Mouse (Mus musculus) yolk sac, embryonic 10.5 days (tissue): Measurements from ENCODE around the gene Ttbk1.
"Not testable (repeated sequence)": the region's sequence is repeated elsewhere in the genome, so short reads cannot be mapped to it uniquely, and the experiment has no call there.

ENCODE experiments used
- DNase-seq: peaks from one replicate; pipeline ENCODE4 v3.0.0-alpha.2; 2017; ENCODE audit warnings: low spot score

The Ttbk1 gene

DNA sequence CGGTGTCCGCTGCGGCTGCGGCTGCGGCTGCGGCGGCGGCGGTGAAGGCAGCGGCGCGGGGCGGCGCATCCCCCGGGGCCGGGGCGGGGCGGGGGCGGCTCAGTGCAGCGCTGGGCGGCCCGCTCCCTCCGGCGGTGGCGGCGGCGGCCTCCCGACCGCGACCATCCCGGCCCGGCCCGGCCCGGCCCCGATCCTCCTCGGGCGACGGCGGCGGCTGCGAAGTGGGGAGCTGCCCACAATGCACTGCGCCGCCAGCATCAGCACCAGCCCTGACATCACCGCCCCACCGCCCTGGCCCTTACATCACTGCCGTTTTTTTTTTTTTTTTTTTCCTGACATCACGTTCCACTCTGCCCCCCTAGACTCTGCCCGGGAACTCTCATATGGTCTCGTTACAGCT is at the start of gene Ttbk1:
Gene Ttbk1 (minus strand): TSS at position 245 of the 400 bp plus-strand sequence.
- DNase-seq: no peak

DNA sequence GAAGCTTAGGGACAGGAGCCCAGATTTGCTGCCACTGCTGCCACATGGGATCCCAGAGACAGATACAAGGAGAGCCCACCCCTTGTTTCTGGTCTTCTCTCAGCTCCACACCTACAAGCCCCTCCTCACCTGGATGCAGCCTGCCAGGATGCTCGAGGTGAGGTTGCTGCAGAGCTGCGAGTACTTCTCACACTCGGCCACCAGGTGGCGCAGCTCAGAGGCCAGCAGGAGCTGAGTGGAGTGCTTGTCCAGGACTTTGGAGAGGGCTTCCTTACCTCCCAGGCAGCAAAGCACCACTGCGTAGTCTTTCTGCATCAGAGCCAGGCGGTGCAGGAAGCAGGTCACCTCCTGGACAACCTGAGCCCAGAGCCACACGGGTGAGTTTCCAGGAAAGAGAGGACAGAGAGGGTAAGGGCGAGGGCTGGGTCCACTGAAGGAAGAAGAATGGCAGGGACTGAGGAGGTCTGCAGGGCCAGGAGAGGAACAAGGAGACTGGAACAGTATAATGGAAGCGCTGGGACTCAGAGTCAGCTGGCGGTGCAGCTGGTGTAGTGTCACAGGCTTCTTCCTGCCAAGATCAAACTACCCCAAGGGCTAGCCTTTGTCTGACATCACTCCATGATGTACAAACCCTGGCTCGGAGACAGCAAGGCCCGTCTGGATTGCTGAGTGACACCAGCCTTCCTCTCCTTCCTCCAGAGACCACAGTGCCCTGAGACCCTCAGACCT is 38.3 kb upstream of the Ttbk1 start:
- DNase-seq: peak; percentile 40

- no peak for DNase-seq
Observed at GRCm38 (mm10) chr17:46525065-46525464, 37.6 kb upstream of the Ttbk1 start.

GRCm38 (mm10) chr17:46521963-46522668 is 34.6 kb upstream of the Ttbk1 start:
- DNase-seq: no peak

DNA sequence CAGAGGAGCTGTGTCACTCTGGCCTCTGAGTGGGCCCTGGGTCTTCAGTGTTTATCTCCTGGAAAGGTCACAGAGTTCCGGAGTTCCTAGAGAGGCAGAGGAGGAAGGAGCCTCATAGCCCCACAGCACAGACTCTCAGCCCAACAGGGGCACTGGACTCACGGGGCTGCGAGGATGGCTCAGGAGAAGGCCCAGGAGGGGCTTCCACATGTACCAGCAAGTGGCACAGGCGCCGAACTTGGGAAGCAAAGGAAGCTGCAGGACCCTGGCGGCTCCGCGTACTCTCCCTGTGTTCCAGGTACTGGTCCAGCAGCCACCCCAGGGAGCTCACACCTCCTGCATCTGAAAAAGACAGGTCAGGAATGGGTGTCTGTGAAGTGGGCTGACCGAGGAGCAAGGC is 33.7 kb upstream of the Ttbk1 start:
- DNase-seq: no peak

DNA sequence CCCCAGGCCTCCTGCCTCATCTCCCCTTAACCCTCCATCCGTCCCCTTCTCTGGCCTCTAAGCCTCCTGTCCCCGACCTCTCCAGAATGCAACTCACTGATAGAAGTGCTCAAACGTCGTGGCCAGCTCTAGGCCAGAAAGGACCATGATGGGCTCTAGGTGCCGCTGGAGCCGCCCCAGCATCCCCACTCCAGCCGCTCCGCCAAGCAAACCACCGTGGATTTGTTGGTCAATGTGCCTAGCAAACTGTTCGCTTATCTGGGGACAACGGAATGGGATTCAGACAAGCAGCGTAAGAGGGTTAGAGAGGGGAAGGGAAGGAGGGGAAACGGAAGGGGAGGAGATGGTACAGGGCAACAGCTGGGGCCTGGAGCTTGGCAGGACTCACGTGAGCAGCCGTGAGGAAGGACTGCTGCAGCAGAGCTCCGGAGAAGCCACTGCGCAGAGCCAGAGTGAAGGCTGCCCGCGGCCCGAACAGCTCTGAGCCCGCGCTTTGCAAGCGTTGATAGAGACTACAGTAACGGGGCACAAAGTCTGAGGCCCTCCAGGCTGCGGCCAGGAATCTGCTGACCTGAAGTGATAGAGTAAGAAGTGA is 33.0 kb upstream of the Ttbk1 start:
- peak; percentile 13 for DNase-seq

- no peak for DNase-seq
Observed at GRCm38 (mm10) chr17:46519971-46520370, 32.5 kb upstream of the Ttbk1 start.

DNA sequence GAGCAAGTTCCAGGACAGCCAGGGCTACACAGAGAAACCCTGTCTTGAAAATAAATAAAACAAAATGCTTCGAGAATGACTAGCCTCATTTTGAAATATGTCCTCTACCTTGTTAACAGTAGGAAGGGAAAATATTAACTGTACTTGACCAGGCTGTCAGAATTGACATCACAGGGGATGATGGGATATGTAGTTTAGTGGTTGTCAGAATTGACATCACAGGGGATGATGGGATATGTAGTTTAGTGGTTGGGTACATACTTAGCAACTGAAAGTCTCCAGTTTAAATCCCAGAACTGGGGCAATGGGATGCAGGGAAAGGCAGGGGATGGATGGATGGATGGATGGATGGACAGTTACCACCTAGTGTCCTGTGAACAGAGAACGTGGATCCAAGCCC is 25.9 kb upstream of the Ttbk1 start:
- DNase-seq: no peak

- DNase-seq: no peak
Observed at GRCm38 (mm10) chr17:46511059-46511710, 23.7 kb upstream of the Ttbk1 start.

- DNase-seq: no peak
Observed at GRCm38 (mm10) chr17:46505617-46506016, 18.1 kb upstream of the Ttbk1 start.

DNA sequence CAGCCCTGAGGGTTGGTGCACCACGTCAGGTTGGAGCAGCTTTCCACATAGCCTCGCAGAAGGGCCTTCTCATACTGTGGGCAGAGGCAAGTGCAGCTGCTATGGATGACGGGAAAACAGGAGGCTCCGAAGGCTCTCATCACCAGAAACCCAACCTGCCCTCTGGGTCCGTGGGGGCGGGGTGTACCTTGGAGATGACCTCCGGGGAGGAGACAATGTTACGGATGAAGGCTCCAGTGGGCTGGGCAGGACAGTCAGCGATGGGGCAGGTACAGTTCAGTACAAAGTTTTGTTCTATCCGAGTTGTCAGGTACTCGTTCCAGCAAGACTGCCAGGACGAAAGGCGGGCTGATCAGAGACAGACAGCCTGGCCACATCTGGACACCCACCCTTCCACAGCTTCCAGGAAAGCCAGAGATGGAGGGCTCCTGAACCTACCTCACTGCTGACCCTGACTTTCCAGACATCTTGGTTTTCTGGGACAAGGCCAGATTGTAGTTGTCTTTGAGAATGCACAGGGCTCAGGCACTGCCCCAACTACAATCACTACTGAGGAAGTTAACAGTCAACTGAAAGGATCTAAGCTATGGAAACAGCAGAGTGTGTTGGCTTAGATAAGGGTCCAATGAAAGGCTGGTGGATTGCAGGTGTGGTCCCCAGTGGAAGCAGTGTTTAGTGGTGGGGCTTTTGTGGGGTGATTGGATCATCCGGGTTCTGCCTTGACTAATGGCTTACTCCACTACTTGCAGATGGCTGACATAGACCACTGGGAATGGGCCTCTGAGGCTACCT is 16.6 kb upstream of the Ttbk1 start:
- DNase-seq: no peak

DNA sequence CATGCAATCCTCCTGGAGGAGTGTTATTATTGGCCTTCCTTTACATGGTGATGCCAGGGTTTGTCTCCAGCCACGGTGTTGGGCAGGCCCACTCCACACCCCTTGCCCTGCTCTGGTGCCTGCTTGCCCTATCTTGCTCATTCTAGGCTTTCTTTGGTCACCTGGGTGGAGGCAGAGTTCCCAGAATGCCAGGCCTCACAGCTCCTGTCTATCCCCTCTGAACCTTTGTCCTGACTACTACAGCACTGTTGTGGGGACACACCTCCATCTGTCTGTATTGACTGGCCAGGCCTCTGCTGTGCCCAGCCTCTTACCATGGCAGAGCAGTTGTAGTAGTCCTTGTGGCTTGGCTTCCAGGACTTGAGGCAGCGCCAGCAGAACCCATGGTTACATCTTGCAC is 15.3 kb upstream of the Ttbk1 start:
- DNase-seq: no peak

- DNase-seq: no peak
Observed at GRCm38 (mm10) chr17:46497956-46498355, 10.5 kb upstream of the Ttbk1 start.

DNA sequence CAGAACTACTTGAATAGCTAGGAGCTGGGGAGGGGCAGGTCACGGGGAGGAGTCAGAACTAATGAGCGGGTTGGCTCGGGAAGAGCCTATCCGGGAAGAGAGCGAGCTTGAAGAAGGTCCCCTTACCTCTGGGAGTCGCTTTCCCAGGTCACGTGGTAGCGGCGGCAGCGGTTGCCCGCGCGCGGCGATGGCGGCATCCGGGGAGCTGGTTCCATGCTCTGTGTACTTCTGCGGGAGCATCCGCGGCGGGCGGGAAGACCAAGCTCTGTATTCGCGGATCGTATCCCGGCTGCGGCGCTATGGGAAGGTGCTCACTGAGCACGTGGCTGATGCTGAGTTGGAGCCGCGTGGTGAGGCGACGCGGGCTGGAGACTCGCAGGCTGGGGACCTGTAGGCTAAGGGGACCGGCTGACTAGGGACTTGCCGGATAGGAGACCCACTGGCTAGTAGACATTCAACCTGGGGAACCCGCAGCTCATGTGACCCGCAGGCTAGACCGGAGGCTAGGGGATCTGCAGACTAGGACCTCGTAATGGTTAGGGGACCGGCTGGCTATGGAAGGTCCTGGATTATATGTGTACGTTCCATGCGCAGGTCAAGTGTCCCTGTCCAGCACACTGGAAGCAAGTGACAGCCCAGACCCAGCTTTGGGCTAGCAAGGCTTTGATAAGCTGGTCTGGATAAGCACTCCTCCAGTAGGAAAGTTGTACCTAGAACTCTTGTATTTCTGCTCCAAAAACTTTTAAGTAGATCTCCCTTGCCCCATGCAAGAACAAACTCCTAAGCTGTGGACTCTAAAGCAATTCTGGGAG is 9.4 kb upstream of the Ttbk1 start, which contains the start of gene Dnph1:
Gene Dnph1 (plus strand): TSS at position 89 of the 812 bp plus-strand sequence.
- peak; percentile 80 for DNase-seq

- not testable (repeated sequence) for DNase-seq
Observed at GRCm38 (mm10) chr17:46496081-46496480, 8.6 kb upstream of the Ttbk1 start.

GRCm38 (mm10) chr17:46495486-46495885 is 8.0 kb upstream of the Ttbk1 start:
- no peak for DNase-seq

DNA sequence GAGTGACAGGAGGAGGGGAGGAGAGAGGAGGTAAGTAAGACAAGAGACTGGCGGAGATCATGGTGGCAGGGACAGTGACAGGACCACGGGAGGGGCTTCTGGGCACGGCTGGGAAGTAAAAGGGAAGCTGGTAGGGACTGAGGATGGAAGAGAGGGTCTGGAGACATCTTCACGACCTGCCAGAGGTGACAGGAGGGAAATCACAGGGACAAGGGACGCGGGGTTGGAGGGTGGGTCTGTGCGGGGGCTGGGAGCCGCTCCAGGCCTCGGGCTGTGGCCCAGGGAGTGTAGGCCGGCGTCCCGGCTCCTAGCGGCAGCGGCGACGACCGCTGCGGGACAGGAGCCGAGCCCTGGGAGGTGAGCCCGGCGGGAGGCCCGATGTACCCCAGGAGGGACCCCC is 480 bp downstream of the Ttbk1 start:
- DNase-seq: no peak

DNA sequence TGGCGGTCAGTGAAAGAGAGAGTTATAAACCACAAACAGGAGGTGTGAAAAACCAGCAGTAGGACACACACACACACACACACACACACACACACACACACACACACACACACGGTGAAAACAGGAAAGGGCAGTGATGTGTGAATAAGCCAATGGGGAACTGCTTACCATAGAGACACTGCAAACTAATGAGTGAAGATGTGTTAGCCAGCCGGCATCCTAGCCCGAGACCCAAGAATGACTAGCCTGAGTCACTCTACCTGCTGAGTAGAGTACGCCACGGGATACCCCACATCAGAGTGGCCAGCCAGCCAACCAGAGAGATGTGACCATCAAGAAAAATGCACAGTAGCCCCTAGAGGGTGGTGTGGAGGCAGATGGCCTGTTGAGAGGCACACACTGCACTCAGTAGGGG is 3.0 kb downstream of the Ttbk1 start:
- no peak for DNase-seq

DNA sequence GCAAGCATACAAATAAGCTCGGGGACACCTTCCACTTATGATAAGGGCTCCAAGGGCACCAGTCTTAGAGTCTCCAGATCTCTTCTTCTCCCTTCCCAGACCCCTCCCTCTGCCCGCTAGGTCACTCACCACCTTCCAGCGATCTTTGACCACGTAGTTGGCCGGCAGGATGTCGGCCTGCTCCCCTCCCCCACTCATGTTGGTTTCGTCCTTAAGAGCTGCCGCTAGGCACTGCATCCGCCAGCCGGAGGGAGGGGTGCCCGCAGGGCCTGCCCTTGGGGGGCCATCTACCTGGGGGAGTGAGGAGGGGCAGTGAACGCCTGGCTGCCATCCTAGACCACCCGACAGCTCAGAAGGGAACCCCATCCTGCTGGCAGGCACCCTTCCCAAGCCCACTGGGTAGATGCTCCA is 3.4 kb downstream of the Ttbk1 start:
- peak; percentile 66 for DNase-seq

DNA sequence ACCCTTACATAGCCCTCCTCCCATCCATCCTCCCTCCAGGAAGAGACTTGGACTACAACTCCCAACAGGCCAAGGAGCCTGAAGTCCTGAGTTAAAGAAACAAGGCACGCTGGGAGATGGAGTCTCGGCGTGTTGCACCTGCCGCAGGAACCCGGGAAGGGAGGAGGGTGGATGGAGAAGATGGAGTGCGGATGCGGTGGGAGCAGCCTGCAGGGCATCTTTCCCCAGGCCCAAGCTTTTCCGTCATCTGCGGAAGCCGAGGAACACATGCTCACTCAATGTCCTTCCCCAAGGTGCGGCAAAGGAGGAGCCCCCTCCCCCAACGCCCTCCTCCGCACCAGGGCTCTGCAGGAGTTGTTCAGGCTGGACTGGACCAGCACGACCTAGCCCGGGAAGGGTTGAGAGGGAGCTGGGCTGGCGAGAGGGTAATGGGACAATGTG is 3.9 kb downstream of the Ttbk1 start:
- peak; percentile 57 for DNase-seq

DNA sequence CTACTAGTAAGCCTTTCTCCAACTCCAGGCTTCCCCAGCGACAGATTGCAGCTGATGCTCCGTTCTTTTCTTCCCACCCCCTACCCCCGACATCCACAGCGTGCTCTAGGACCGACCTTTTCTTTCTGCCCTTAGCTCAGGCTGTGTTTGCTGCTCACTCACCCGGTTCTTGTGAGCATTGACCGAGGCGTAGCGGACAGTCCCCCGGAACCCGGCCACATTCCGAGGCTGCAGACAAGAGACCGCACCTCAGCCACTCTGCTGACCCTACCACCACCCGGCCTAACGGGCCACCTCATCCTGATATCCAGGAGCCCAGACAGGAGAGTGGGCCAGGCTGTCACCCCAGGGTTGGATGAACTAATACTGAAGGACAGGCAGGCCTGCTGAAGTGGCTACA is 10.2 kb downstream of the Ttbk1 start:
- DNase-seq: no peak
